Mouse (Mus musculus) midbrain, postnatal 0 days (tissue): ENCODE measurements at regions not wholly inside any gene's neighbourhood (a gene's known extent, or its start where the extent isn't known, plus 50 kb on each side); places are given as distances from the start of the nearest gene placed in this dataset.

ENCODE experiments used
- ATAC-seq: fragments of 200-750 bp; cut with Nextera tagmentation; 2 replicates; pipeline ENCODE4 v1.8.0; 2017; ENCODE audit warnings: moderate number of reproducible peaks, mild to moderate bottlenecking, moderate TSS enrichment, moderate library complexity; ENCODE audit not compliant: low FRiP score
- DNase-seq: peaks from one replicate; pipeline ENCODE4 v3.0.0-alpha.2; 2015; ENCODE audit warnings: low spot score
- H3K27ac ChIP-seq: fragments of 300-500 bp; sonication (generic); 2 replicates; pipeline ENCODE4 v1.5.1; 2014; ENCODE audit warnings: low read depth, mild to moderate bottlenecking, low read length, mixed read lengths
- H3K27me3 ChIP-seq: fragments of 300-500 bp; sonication (generic); 2 replicates; pipeline ENCODE4 v1.6.1; 2014; ENCODE audit warnings: low read length, control low read depth, mixed read lengths; ENCODE audit not compliant: insufficient read depth
- H3K36me3 ChIP-seq: fragments of 300-500 bp; sonication (generic); 2 replicates; pipeline ENCODE4 v1.6.1; 2014; ENCODE audit warnings: low read length, control low read depth, mixed read lengths; ENCODE audit not compliant: insufficient read depth
- H3K4me1 ChIP-seq: fragments of 300-500 bp; sonication (generic); 2 replicates; pipeline ENCODE4 v1.6.1; 2014; ENCODE audit warnings: mild to moderate bottlenecking, control low read depth, antibody characterized with exemption, low read length, mixed read lengths; ENCODE audit not compliant: insufficient read depth
- H3K4me2 ChIP-seq: fragments of 300-500 bp; sonication (generic); 2 replicates; pipeline ENCODE4 v1.6.1; 2014; ENCODE audit warnings: low read depth, mild to moderate bottlenecking, low read length, mixed read lengths; ENCODE audit not compliant: poor library complexity, severe bottlenecking
- H3K4me3 ChIP-seq: fragments of 300-500 bp; sonication (generic); 2 replicates; pipeline ENCODE4 v1.5.1; 2014; ENCODE audit warnings: low read depth, mild to moderate bottlenecking, low read length, moderate library complexity
- H3K9ac ChIP-seq: fragments of 300-500 bp; sonication (generic); replicated peaks from 2 replicates; pipeline ENCODE4 v1.6.1; 2014; ENCODE audit warnings: mild to moderate bottlenecking, low read length, moderate library complexity, mixed read lengths; ENCODE audit not compliant: poor library complexity, severe bottlenecking
- H3K9me3 ChIP-seq: fragments of 300-500 bp; sonication (generic); 2 replicates; pipeline ENCODE4 v1.6.1; 2016; ENCODE audit warnings: low read length, control low read depth
- CTCF ChIP-seq: IDR thresholded peaks from 2 replicates; pipeline ENCODE4 v1.5.1; 2016; ENCODE audit warnings: antibody characterized with exemption, mild to moderate bottlenecking
- WGBS: fragments of 180-500 bp; shearing (Covaris S2); extraction: QIAGEN DNeasy Blood & Tissue Kit; methylation state at CpG from one replicate; pipeline ENCODE4 v1.1.7; 2014; 5-methylcytosine and 5-hydroxymethylcytosine counted together

DNA sequence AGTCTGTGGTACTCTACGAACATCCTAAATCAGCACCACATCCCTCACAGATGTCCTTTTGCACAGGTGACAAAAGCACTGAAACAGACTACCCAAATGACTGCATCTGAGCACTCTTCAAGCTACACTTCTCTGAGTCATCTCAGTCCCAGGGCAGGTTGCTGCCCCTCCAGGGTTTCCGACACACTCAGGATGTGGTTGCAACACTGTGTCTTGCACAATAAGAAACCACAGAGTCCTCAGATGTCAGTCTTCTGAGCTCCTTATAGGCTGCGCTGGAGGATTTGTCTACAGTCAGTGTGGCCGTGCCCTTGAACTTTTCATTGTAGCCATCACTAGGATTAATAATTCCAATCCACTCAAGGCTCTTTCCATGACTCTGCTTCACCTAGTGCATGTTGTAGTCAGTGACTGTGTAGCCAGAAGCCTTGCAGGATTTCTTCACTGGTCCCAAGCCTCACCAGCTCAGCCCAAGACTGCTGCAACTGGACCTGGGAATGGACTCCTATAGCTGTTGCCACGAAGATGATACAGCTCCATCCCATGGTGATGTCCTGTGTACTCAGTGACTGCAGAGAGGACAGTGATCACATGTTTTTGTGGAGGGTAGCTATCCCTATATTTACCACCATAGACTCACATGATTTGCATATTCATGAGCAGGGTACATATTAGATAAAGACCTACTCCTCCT lies 1103.3 kb upstream of the Tenm3 start:
- no peak for DNase-seq

DNA sequence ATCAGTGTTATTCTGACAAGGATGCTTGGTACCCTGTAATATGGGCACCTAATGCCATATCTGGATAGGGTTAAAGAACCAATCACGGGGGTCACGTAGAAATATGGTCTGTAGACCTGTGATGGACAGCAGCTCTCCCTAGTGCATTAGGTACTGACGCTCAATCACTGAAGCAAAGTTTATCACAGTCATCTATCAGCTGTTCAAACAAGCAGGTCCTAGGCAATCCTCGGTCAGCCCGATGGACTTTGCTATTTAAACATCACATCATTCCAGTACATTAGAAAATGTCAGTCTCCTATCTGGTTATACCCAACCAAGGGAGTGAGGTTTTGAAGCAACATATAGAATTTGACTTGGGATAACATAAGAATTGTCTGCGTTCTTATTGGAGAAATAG lies 1088.4 kb upstream of the Tenm3 start:
- H3K4me2 ChIP-seq: no peak overlapping the region
- H3K4me3 ChIP-seq: no peak overlapping the region
- H3K4me1 ChIP-seq: no peaks in the 10 kb centered on the region
- TF ChIP-seq CTCF: no peak
- WGBS: 89% methylated on average over 6 of the region's 6 CpGs
- no peaks in the 10 kb centered on the region for H3K36me3 ChIP-seq
- H3K9ac ChIP-seq: no peak overlapping the region
- DNase-seq: no peak
- no peaks in the 10 kb centered on the region for H3K9me3 ChIP-seq
- H3K27me3 ChIP-seq: no peaks in the 10 kb centered on the region
- no peak overlapping the region for H3K27ac ChIP-seq
- ATAC-seq: no peak

More for the DNA sequence above, 1103.3 kb upstream of the Tenm3 start:
- Histone ChIP-seq H3K27ac (no peak overlapping the region), H3K36me3 (no peaks in the 10 kb centered on the region), H3K27me3 (no peaks in the 10 kb centered on the region), H3K9ac (no peak overlapping the region), H3K9me3 (no peaks in the 10 kb centered on the region), H3K4me3 (no peak overlapping the region), H3K4me1 (no peaks in the 10 kb centered on the region), H3K4me2 (no peak overlapping the region)
- WGBS: 91% methylated on average over 5 of the region's 5 CpGs
- TF ChIP-seq CTCF: no peak
- no peak for ATAC-seq

DNA sequence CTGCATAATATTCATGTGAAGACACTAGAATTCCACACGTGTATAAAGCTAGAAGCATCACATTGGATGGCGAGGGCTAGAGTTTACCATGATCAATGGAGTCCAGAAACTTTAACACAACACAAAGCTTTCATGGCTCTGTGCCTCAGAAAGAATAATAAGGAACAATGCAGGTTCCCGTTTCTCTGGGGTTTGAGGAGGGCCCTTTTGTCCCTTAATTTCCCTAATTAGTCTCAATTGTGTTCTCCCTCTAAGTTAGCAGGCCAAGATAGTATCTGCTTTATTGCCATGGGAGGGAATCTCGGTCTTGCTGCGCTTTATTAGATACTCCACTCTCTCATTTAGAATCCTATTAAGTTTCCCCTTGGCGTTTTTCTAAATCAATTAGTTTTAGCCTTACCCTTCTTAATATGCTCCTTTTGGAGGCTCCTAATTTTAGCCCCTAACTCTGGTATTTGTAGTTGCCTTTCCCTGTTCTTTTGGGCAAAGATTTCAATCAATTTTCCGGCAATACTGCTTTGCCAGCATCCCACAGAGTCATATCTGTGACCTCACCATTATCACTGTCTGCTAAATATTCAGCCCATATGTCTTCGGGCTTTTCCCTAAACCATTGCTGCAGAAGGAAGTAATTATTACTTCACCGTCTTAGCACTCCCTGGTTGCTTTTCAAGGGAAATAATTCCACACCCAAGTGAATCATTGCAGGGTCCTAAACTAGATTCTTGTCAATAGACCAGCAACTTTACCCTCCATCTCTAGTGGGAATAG lies 1082.8 kb upstream of the Tenm3 start:
- Histone ChIP-seq H3K4me3 (no peak overlapping the region), H3K4me1 (no peaks in the 10 kb centered on the region), H3K9me3 (no peaks in the 10 kb centered on the region), H3K9ac (no peak overlapping the region), H3K4me2 (no peak overlapping the region), H3K36me3 (no peaks in the 10 kb centered on the region), H3K27ac (no peak overlapping the region), H3K27me3 (no peaks in the 10 kb centered on the region)
- 27% methylated on average over 9 of the region's 9 CpGs for WGBS
- TF ChIP-seq CTCF: no peak
- DNase-seq: peak; percentile 13
- no peak for ATAC-seq

DNA sequence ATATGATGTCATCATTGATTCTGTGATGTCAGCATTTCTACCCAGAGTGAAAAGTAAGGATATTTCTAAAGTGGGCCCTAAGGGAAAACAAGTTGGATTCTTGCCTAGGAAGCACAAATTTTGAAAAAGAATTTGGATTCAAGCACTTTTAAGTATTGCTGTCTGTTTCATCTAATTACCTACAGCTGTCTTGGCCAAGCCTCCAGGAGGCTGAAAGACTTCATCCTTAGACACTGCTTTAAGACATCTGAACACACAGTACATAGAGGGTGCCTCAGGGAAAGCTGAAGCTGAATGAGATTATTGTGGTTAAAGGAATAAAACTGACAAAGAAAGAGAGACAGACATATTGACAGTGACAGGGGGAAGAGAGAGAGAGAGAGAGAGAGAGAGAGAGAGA lies 1061.3 kb upstream of the Tenm3 start:
- H3K27ac ChIP-seq: no peak overlapping the region
- H3K4me1 ChIP-seq: 0 out of 2 replicates have a peak, but pooled peaks cover 4% of the 10 kb centered on the region
- no peaks in the 10 kb centered on the region for H3K36me3 ChIP-seq
- no peaks in the 10 kb centered on the region for H3K27me3 ChIP-seq
- no peaks in the 10 kb centered on the region for H3K9me3 ChIP-seq
- H3K9ac ChIP-seq: no peak overlapping the region
- ATAC-seq (no peak), DNase-seq (no peak)
- no peak overlapping the region for H3K4me2 ChIP-seq
- H3K4me3 ChIP-seq: no peak overlapping the region
- TF ChIP-seq CTCF: no peak

DNA sequence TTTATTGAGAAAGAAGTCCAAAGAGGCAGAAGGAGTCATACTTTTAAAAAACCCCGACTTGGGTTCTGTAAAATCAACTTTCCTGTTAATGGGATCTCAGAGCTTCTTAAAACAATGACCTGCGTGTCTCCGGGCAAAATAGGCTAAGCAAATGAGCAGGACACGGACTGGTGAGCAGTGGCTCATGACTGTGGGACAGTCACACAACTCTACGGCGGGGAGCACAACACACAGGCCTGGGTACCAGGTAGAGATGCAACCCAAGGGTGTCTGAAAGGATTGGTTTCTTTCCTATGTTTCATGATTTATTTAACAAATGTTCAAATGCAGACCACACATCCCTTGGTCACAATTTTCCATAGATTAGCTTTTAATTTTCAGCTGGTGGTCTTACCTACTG lies 1058.3 kb upstream of the Tenm3 start:
- H3K4me3 ChIP-seq: no peak overlapping the region
- DNase-seq (no peak), ATAC-seq (no peak)
- H3K4me2 ChIP-seq: no peak overlapping the region
- no peak overlapping the region for H3K9ac ChIP-seq
- no peak overlapping the region for H3K27ac ChIP-seq
- H3K27me3 ChIP-seq: no peaks in the 10 kb centered on the region
- H3K4me1 ChIP-seq: 0 out of 2 replicates have a peak, but pooled peaks cover 4% of the 10 kb centered on the region
- H3K36me3 ChIP-seq: no peaks in the 10 kb centered on the region
- 53% methylated on average over 6 of the region's 6 CpGs for WGBS
- H3K9me3 ChIP-seq: no peaks in the 10 kb centered on the region
- TF ChIP-seq CTCF: no peak

DNA sequence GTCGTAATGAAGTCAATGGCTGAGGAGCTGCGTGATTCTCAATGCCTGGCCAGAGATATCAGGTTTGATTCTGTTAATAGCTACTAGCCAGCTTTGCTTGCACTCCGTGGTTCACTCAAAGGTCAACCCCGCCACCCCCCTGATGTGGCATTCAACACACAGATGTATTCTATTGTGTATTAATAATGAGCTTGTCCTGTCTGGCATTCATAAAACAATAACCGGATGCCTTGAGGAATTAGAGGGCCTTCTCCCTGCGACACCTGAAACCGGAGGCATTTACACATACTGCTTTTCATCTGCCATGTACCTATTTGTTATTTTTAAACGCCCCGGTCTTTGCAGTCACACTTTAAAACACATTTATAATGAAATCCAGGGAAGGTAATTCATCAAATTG lies 1057.8 kb upstream of the Tenm3 start:
- Histone ChIP-seq H3K9ac (no peak overlapping the region), H3K4me2 (no peak overlapping the region), H3K9me3 (no peaks in the 10 kb centered on the region), H3K36me3 (no peaks in the 10 kb centered on the region), H3K27ac (no peak overlapping the region), H3K4me3 (no peak overlapping the region), H3K27me3 (no peaks in the 10 kb centered on the region), H3K4me1 (0 out of 2 replicates have a peak, but pooled peaks cover 4% of the 10 kb centered on the region)
- no peak for DNase-seq
- ATAC-seq: no peak
- TF ChIP-seq CTCF: no peak
- 18% methylated on average over 9 of the region's 9 CpGs for WGBS
